Mouse (Mus musculus): Measurements from ENCODE around the gene Slc26a9. TPM values are rescaled to one million over a fixed set of nuclear protein-coding genes. Genes with fewer than 3 reads are reported as not detected.

Slc26a9 gene
- total RNA-seq, 2 experiments from 2014 or later, result not detected

DNA sequence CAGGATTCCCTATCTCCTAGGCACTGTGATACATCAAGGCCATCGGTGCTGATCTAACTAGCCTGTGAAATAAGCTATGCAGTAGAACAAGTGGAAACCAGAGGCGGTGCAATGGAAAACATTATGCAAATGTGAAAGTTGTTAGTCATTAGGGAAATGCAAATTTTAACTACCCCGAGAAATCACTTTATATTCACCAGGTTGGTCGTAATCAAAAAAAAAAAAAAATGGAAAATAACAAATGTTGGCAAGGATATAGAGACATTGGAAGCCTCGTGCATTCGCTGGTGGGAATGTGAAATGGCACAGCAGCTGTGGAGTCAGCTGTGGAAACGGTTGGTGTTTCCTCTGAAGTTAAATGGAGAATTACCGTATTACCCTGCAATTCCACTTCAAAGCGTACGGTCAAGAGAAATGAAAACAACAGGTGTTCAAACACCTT lies 77.1 kb downstream of the Slc26a9 start:
- no peak for DNase-seq
- intact Hi-C loops (cut with DNase I), result no loop called here

Other genes with a start within 250 kb of the Slc26a9 start
- 10 to 100 TPM; 25.0 to 29.4 TPM for gene Srgap2, start 216.7 kb upstream of the Slc26a9 start, total RNA-seq (2021)
- gene Fam72a, start 216.1 kb upstream of the Slc26a9 start, total RNA-seq (2021), result under 1 TPM; 0.83 to 0.93 TPM
- not detected for gene Avpr1b, start 144.8 kb upstream of the Slc26a9 start, total RNA-seq (2021)
- gene Ctse, start 105.7 kb upstream of the Slc26a9 start, total RNA-seq (2021), result 1 to 10 TPM; 2.8 to 2.9 TPM
- gene Rab7b, start 55.3 kb upstream of the Slc26a9 start, total RNA-seq (2021), result 1 to 10 TPM; 4.2 to 4.5 TPM
- 1 to 10 TPM; 4.4 TPM for gene Pm20d1, start 53.4 kb downstream of the Slc26a9 start, total RNA-seq (2021)
- gene Slc41a1, start 83.5 kb downstream of the Slc26a9 start, total RNA-seq (2021), result 10 to 100 TPM; 35.7 to 49.1 TPM
- gene Rab29, start 123.2 kb downstream of the Slc26a9 start, total RNA-seq (2021), result 10 to 100 TPM; 11.9 to 13.7 TPM
- 10 to 100 TPM; 60.8 to 63.9 TPM for gene Nucks1, start 166.5 kb downstream of the Slc26a9 start, total RNA-seq (2021)
- gene Slc45a3, start 218.9 kb downstream of the Slc26a9 start, total RNA-seq (2021), result 1 to 10 TPM; 6.1 to 8.2 TPM